Mouse (Mus musculus) E14TG2a.4 (cell line): ENCODE results near the gene Ralgds.

Experiments
- CTCF ChIP-seq: conservative IDR thresholded peaks from 2 replicates; pipeline ENCODE4 v1.5.1; 2014; ENCODE audit warnings: low read length
- NANOG ChIP-seq: IDR thresholded peaks from 2 replicates; pipeline ENCODE4 v1.6.1; 2014; ENCODE audit warnings: borderline replicate concordance, low read length, mixed read lengths

GRCm38 (mm10) chr2:28563303-28563702 lies 50.4 kb downstream of the Ralgds start, which contains the start of gene Cel:
- TF ChIP-seq CTCF (no peak), NANOG (no peak)
